Mouse (Mus musculus) kidney, adult 2 months (tissue): ENCODE results near the gene Npr3. TPM values are rescaled to one million over a fixed set of nuclear protein-coding genes. Genes with fewer than 3 reads are reported as not detected.

Source experiments
- DNase-seq: peaks from one replicate; pipeline ENCODE4 v3.0.0; 2021
- H3K27ac ChIP-seq: fragments of 200-500 bp; 2 replicates; pipeline ENCODE4 v1.5.1; 2012; ENCODE audit warnings: low read depth, low read length, control low read depth, inconsistent platforms; ENCODE audit not compliant: insufficient read depth
- H3K27me3 ChIP-seq: fragments of 200-500 bp; replicated peaks from 2 replicates; pipeline ENCODE4 v1.6.1; 2012; ENCODE audit warnings: mild to moderate bottlenecking, moderate library complexity, low read length, inconsistent platforms; ENCODE audit not compliant: control insufficient read depth, insufficient read depth
- H3K36me3 ChIP-seq: fragments of 200-500 bp; 2 replicates; pipeline ENCODE4 v1.6.1; 2012; ENCODE audit warnings: mild to moderate bottlenecking, moderate library complexity, low read length, inconsistent platforms; ENCODE audit not compliant: control insufficient read depth, insufficient read depth
- H3K4me1 ChIP-seq: fragments of 200-500 bp; 2 replicates; pipeline ENCODE4 v1.6.1; 2011; ENCODE audit warnings: low read length; ENCODE audit not compliant: control insufficient read depth, insufficient read depth
- H3K4me3 ChIP-seq: fragments of 200-500 bp; 2 replicates; pipeline ENCODE4 v1.5.1; 2011; ENCODE audit warnings: mild to moderate bottlenecking, low read depth, low read length, control low read depth; ENCODE audit not compliant: insufficient read depth
- CTCF ChIP-seq: fragments of 200-500 bp; conservative IDR thresholded peaks from 2 replicates; pipeline ENCODE4 v1.5.1; 2011; ENCODE audit warnings: low read depth, mild to moderate bottlenecking, control low read depth, low read length, moderate library complexity, mixed read lengths; ENCODE audit not compliant: insufficient read depth, insufficient read length
- POLR2A ChIP-seq: fragments of 200-500 bp; IDR thresholded peaks from one replicate; pipeline ENCODE4 v1.6.1; 2011; ENCODE audit warnings: low read depth, low read length, control low read depth
- WGBS: fragments of 180-500 bp; shearing (Covaris S2); methylation state at CpG from one replicate; pipeline ENCODE4 v1.1.7; 2018; 5-methylcytosine and 5-hydroxymethylcytosine counted together
- polyA plus RNA-seq: library from polyadenylated mRNA; depleted of rRNA; stranded (reverse); fragments of >200 nt; gene quantifications from 2 replicates; pipeline ENCODE4 v1.2.3, GENCODE M21; 2012; rRNA removed

Npr3 gene
- polyA plus RNA-seq, 1 experiment: 6.1 TPM

DNA sequence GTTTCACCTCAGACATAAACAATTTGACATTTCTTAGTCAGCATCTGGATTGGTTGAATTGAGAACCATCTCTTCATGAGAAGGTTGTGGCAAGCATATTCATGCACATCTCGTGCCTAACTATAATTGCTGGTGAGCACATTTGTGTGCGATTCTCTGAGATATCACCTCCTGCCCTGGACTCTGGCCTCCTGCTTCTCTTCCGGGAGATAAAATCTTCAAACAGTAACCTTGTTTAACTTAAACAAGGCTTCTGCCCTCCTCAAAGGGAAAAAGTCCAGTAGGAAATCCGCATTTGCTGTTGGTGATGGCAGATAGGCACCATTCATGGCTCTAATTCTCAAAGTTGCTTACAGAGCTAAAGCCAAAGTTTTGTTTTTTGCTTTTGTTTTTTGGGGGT lies 91.5 kb downstream of the Npr3 start:
- Histone ChIP-seq H3K4me1 (no peaks in the 10 kb centered on the region), H3K27me3 (no peaks in the 10 kb centered on the region), H3K4me3 (no peak overlapping the region), H3K36me3 (no peaks in the 10 kb centered on the region), H3K27ac (no peak overlapping the region)
- DNase-seq: no peak
- WGBS: 53% methylated on average over 4 of the region's 4 CpGs
- TF ChIP-seq POLR2A (no peak), CTCF (no peak)

DNA sequence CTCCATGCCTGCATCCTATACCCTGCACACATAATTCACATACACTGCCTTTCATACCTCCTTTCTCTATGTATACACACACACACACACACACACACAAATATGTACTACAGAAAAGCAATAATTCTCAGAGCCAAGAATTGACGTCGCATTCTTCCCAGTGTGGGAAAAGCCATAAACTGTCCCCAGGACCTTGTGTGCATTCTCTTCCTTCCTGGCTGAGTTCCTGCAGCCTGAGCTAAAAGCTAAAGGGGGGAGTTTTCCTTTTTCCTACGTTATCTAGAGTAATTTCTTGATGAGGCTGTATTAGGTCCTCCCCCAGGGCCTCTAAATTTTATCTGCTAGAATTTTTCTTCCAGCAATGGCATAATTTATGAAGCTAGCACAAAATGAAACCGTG lies 103.5 kb downstream of the Npr3 start:
- TF ChIP-seq CTCF (no peak), POLR2A (no peak)
- no peaks in the 10 kb centered on the region for H3K36me3 ChIP-seq
- no peak overlapping the region for H3K4me3 ChIP-seq
- no peaks in the 10 kb centered on the region for H3K27me3 ChIP-seq
- DNase-seq: peak; percentile 46
- H3K4me1 ChIP-seq: no peaks in the 10 kb centered on the region
- 40% methylated on average over 4 of the region's 4 CpGs for WGBS
- no peak overlapping the region for H3K27ac ChIP-seq

DNA sequence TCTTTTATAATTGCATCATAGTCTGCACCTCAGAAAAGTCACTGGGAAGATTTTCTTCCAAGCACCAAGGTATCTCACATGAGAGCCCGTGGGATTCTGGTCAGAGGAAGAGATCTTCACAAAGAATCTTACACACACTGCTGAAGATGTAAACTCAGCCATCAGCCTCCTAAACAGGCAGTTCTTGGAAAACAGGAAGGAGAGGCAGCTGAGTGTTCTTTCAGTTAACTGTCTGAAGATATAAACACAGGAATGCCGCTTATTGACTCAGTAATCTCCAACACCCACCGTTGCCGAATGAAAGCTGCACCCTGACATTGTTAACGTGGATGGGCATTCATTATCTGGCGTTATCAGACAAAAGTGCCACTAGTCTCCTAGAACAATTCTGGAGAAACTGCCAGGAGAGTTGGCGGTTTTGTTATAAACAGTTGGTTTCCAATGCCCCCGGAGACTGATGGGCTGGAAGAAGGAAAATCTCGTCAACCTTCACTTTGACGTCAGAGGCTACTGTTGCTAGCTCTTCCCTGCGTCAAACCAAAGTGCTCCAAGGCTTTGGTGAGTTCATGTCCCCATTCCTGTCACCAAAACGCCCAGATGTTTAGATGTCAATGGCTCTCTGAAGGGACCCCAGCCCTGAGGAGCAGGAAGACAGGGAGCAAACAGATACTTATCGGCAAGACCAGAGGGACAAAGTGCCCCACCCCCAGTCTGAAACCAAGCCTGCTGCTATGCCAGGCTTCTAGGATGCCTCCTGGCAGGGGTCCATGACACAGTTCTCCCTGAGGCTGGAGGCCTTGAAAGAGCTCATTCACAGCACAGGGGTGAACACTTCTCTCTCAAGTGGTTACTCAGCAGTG lies 105.0 kb downstream of the Npr3 start:
- Histone ChIP-seq H3K27ac (no peak overlapping the region), H3K4me3 (no peak overlapping the region), H3K4me1 (no peaks in the 10 kb centered on the region), H3K27me3 (no peaks in the 10 kb centered on the region), H3K36me3 (no peaks in the 10 kb centered on the region)
- WGBS: 56% methylated on average over 13 of the region's 13 CpGs
- TF ChIP-seq POLR2A: no peak
- no peak for TF ChIP-seq CTCF
- DNase-seq: peak; percentile 7

- TF ChIP-seq POLR2A (no peak), CTCF (no peak)
- WGBS: 9% methylated on average over 2 of the region's 2 CpGs
- no peaks in the 10 kb centered on the region for H3K36me3 ChIP-seq
- peak overlapping the region; percentile 76 for H3K27ac ChIP-seq
- DNase-seq: peak; percentile 31
- no peak overlapping the region for H3K4me3 ChIP-seq
- no peaks in the 10 kb centered on the region for H3K4me1 ChIP-seq
- H3K27me3 ChIP-seq: no peaks in the 10 kb centered on the region
These were observed 112.5 kb downstream of the Npr3 start for GRCm38 (mm10) chr15:11794632-11795031.

Other genes starting within 250 kb of the Npr3 start
- 5.0 and 10.5 TPM in 2 replicates for gene Sub1, start 89.7 kb upstream of the Npr3 start, polyA plus RNA-seq
- 79.8 and 80.8 TPM in 2 replicates for gene Zfr, start 210.5 kb upstream of the Npr3 start, polyA plus RNA-seq